Mouse (Mus musculus): Measurements from ENCODE around the gene Ehd2.

GRCm38 (mm10) chr7:15947653-15948260, 19.6 kb downstream of the Ehd2 start:
- TF ChIP-seq TAL1 (IDR thresholded peaks at IDR 0.05; ENCODE audit: low read length) (no peak), GATA1 (IDR thresholded peaks at IDR 0.05; ENCODE audit: low read length) (no peak)

Data from erythroblast, embryonic 14.5 days (primary cell).